Mouse (Mus musculus) midbrain, embryonic 15.5 days (tissue): ENCODE results near the gene Lonp1. TPM values are rescaled to one million over a fixed set of nuclear protein-coding genes. Genes with fewer than 3 reads are reported as not detected.

Source experiments
- ATAC-seq: fragments of 200-750 bp; cut with Nextera tagmentation; replicated peaks from 2 replicates; pipeline ENCODE4 v1.8.0; 2017; ENCODE audit warnings: moderate TSS enrichment
- H3K27ac ChIP-seq: fragments of 300-500 bp; sonication (generic); 2 replicates; pipeline ENCODE4 v1.5.1; 2015; ENCODE audit warnings: mild to moderate bottlenecking, inconsistent platforms
- H3K27me3 ChIP-seq: fragments of 300-500 bp; sonication (generic); replicated peaks from 2 replicates; pipeline ENCODE4 v1.6.1; 2015; ENCODE audit warnings: inconsistent platforms
- H3K36me3 ChIP-seq: fragments of 300-500 bp; sonication (generic); replicated peaks from 2 replicates; pipeline ENCODE4 v1.6.1; 2015; ENCODE audit warnings: inconsistent platforms
- H3K4me1 ChIP-seq: fragments of 300-500 bp; sonication (generic); 2 replicates; pipeline ENCODE4 v1.6.1; 2015; ENCODE audit warnings: inconsistent platforms
- H3K4me2 ChIP-seq: fragments of 300-500 bp; sonication (generic); 2 replicates; pipeline ENCODE4 v1.6.1; 2015; ENCODE audit warnings: inconsistent platforms, mild to moderate bottlenecking, moderate library complexity
- H3K4me3 ChIP-seq: fragments of 300-500 bp; sonication (generic); 2 replicates; pipeline ENCODE4 v1.5.1; 2015; ENCODE audit warnings: mild to moderate bottlenecking, inconsistent platforms
- H3K9ac ChIP-seq: fragments of 300-500 bp; sonication (generic); 2 replicates; pipeline ENCODE4 v1.6.1; 2015; ENCODE audit warnings: mild to moderate bottlenecking, inconsistent platforms
- H3K9me3 ChIP-seq: fragments of 300-500 bp; sonication (generic); 2 replicates; pipeline ENCODE4 v1.6.1; 2016; ENCODE audit warnings: inconsistent platforms
- WGBS: fragments of 180-500 bp; shearing (Covaris S2); methylation state at CpG from one replicate; pipeline ENCODE4 v1.1.7; 2015; ENCODE audit warnings: mixed read lengths; 5-methylcytosine and 5-hydroxymethylcytosine counted together
- polyA plus RNA-seq: library from polyadenylated mRNA; unstranded; fragments of >200 nt; fragmentation: Nextera tagmentation; extraction: Ambion mirVana; gene quantifications from 2 replicates; pipeline ENCODE4 v1.2.1, GENCODE M21; 2015

Lonp1 gene
- polyA plus RNA-seq, 1 experiment from 2014 or later: 48.9 TPM

DNA sequence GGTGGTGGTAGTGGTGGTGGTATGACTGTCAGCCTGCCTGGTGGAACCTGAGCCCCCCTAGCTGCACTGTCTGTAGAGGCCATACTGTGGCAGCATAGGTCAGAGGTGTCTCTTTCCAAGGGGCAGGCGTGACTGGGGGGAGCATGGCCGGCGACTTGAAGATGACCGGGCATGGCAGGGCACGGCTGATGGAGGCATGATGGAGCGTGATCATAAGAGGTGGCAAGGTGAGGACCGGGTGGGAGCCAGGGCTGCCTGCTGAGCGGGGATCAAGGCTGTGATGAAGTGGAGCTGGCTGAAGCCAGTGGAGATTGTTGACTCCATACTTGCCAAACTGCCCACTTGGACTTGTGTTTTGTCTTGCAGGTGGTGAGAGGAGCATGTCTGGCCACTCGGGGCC is 21.3 kb downstream of the Lonp1 start:
- Histone ChIP-seq H3K4me1 (peaks cover 19% of the 10 kb centered on the region), H3K9ac (no peak overlapping the region), H3K27ac (no peak overlapping the region), H3K9me3 (no peaks in the 10 kb centered on the region), H3K36me3 (peaks cover 71% of the 10 kb centered on the region), H3K4me3 (no peak overlapping the region), H3K27me3 (no peaks in the 10 kb centered on the region), H3K4me2 (no peak overlapping the region)
- WGBS: 92% methylated on average over 9 of the region's 9 CpGs
- no peak for ATAC-seq

DNA sequence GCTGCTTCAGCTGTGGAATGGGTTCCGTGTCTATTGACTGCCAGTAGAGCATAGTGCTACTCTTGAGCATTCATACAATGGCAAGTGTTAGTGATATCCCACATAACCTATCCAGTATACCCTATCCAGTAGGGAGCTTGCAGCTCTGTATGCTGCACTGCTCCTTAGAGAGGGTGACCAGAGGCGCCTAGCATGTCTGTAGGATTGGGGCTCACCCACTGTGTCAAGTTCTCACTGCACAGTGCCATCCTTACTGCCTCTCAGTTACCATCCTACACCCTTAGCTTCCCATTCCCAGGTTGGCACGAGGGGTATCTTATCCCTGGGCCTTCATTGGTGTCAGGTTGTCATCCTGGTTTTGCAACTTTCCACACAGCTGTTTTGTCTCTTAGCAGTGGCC is 22.3 kb downstream of the Lonp1 start:
- Histone ChIP-seq H3K9me3 (no peaks in the 10 kb centered on the region), H3K27me3 (no peaks in the 10 kb centered on the region), H3K9ac (no peak overlapping the region), H3K27ac (no peak overlapping the region), H3K4me2 (no peak overlapping the region), H3K4me1 (peaks cover 15% of the 10 kb centered on the region), H3K4me3 (no peak overlapping the region), H3K36me3 (peaks cover 81% of the 10 kb centered on the region)
- 94% methylated on average over 3 of the region's 3 CpGs for WGBS
- ATAC-seq: no peak

- no peak for ATAC-seq
- Histone ChIP-seq H3K27me3 (no peaks in the 10 kb centered on the region), H3K4me3 (no peak overlapping the region), H3K36me3 (peaks cover 85% of the 10 kb centered on the region), H3K4me1 (peaks cover 13% of the 10 kb centered on the region), H3K9ac (no peak overlapping the region), H3K9me3 (no peaks in the 10 kb centered on the region), H3K27ac (no peak overlapping the region), H3K4me2 (no peak overlapping the region)
- 92% methylated on average over 9 of the region's 9 CpGs for WGBS
These were observed 22.7 kb downstream of the Lonp1 start for GRCm38 (mm10) chr17:56604070-56604380.

DNA sequence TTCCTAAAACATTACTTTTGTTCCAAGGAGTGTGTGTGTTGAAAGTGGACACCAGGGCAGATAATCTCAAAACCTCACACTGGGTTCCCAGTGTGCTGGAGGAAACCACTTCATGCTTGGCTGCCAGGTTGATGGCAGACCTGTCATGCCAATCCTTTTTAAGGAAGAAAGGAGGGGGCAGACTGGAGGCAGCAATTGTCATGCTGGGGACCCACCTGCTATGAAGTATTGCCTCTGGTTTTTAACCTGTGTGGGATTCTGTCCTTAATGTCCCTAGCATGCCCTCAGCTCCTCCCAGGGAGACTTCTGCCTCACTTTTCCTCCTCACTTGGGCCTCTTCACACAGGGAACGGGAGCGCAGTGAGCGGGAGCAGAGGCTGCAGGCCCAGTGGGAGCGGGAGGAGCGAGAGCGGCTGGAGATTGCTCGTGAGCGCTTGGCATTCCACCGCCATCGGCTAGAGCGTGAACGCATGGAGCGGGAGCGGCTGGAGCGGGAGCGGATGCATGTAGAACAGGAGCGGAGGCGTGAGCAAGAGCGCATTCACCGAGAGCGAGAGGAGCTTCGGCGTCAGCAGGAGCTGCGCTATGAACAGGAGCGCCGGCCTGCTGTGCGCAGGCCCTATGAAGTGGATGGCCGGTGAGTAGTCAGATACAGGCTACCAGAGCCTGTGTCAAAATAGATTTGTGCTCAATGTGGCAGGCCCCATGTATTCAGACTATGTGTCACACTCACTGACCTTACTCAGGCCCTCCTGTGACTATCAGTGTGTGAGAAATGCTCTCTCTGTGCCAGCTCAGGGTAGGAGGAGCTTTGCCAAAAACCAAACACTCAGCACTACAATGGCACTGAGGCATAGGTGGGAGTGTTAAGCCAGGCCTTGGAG is 23.3 kb downstream of the Lonp1 start:
- 96% methylated on average over 28 of the region's 28 CpGs for WGBS
- peaks cover 85% of the 10 kb centered on the region for H3K36me3 ChIP-seq
- H3K4me1 ChIP-seq: peaks cover 7% of the 10 kb centered on the region
- ATAC-seq: no peak
- H3K4me2 ChIP-seq: no peak overlapping the region
- no peak overlapping the region for H3K27ac ChIP-seq
- no peak overlapping the region for H3K4me3 ChIP-seq
- H3K9me3 ChIP-seq: no peaks in the 10 kb centered on the region
- no peak overlapping the region for H3K9ac ChIP-seq
- H3K27me3 ChIP-seq: no peaks in the 10 kb centered on the region

- no peaks in the 10 kb centered on the region for H3K9me3 ChIP-seq
- H3K9ac ChIP-seq: no peak overlapping the region
- no peak overlapping the region for H3K4me2 ChIP-seq
- 86% methylated on average over 8 of the region's 8 CpGs for WGBS
- H3K36me3 ChIP-seq: peaks cover 64% of the 10 kb centered on the region
- no peak for ATAC-seq
- peaks cover 12% of the 10 kb centered on the region for H3K4me1 ChIP-seq
- no peak overlapping the region for H3K4me3 ChIP-seq
- no peak overlapping the region for H3K27ac ChIP-seq
- H3K27me3 ChIP-seq: no peaks in the 10 kb centered on the region
These were observed 33.0 kb downstream of the Lonp1 start for GRCm38 (mm10) chr17:56593527-56594271.

- no peak for ATAC-seq
- Histone ChIP-seq H3K4me2 (no peak overlapping the region), H3K4me1 (peaks cover 24% of the 10 kb centered on the region), H3K27me3 (no peaks in the 10 kb centered on the region), H3K4me3 (no peak overlapping the region), H3K9ac (no peak overlapping the region), H3K36me3 (peaks cover 67% of the 10 kb centered on the region), H3K27ac (no peak overlapping the region), H3K9me3 (no peaks in the 10 kb centered on the region)
These were observed 34.1 kb downstream of the Lonp1 start for GRCm38 (mm10) chr17:56592553-56592952.

DNA sequence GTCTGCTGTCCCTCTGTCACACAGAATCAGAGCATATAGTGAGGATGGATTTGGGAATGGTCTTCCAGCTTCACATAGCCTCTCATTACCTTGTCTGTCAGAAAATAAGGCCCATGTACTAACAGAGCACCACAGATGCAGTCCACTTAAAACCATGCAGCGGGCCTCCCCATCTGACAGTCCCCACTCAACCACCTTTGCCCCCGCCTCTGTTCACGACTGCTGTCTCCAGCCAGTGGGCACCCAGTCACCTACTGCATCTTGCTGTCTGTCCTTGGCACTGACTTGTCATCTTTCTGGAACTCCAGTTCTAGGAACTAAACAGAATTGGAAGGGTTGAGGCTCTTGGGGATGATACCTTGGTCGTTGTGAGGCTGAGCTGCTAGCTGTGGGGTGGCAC is 37.8 kb downstream of the Lonp1 start:
- Histone ChIP-seq H3K4me3 (no peak overlapping the region), H3K36me3 (peaks cover 32% of the 10 kb centered on the region), H3K4me2 (no peak overlapping the region), H3K4me1 (peaks cover 42% of the 10 kb centered on the region), H3K27me3 (no peaks in the 10 kb centered on the region), H3K9me3 (no peaks in the 10 kb centered on the region), H3K9ac (no peak overlapping the region), H3K27ac (no peak overlapping the region)
- 93% methylated on average over 4 of the region's 4 CpGs for WGBS
- ATAC-seq: no peak

DNA sequence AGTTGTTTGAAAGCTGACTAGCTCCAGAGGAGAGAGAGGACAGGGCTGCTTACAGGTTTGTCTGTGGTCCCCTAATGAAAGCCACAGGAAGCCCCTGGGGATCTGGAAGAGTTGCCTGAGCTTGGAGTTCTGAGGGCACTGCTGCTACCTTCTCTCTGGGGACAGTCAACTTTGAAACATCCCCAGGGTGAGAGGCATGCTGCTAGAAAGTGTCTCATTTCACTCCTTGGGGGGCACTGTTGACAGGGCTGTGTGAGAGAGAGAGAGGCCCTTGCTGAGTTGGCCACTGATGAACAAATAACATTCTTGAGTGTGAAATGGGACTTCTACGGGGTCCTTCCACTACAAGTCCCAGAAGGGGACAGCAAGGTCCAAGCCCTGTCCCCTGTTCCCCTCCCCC is 38.9 kb downstream of the Lonp1 start:
- WGBS: 91% methylated on average over 1 of the region's 1 CpGs
- H3K9me3 ChIP-seq: no peaks in the 10 kb centered on the region
- H3K36me3 ChIP-seq: peaks cover 25% of the 10 kb centered on the region
- no peak overlapping the region for H3K9ac ChIP-seq
- ATAC-seq: no peak
- H3K4me3 ChIP-seq: no peak overlapping the region
- no peak overlapping the region for H3K4me2 ChIP-seq
- H3K27ac ChIP-seq: no peak overlapping the region
- H3K27me3 ChIP-seq: no peaks in the 10 kb centered on the region
- peaks cover 52% of the 10 kb centered on the region for H3K4me1 ChIP-seq

- under 1% methylated on average over 60 of the region's 61 CpGs for WGBS
- peak overlapping the region; percentile 60 for H3K4me2 ChIP-seq
- peak overlapping the region; percentile 95 for H3K27ac ChIP-seq
- peak; percentile 28 for ATAC-seq
- peaks cover 65% of the 10 kb centered on the region for H3K4me1 ChIP-seq
- peak overlapping the region; percentile 64 for H3K9ac ChIP-seq
- no peaks in the 10 kb centered on the region for H3K27me3 ChIP-seq
- peak overlapping the region; percentile 87 for H3K4me3 ChIP-seq
- H3K9me3 ChIP-seq: no peaks in the 10 kb centered on the region
- H3K36me3 ChIP-seq: peaks cover 32% of the 10 kb centered on the region
These were observed 41.4 kb downstream of the Lonp1 start for GRCm38 (mm10) chr17:56585171-56585821.

DNA sequence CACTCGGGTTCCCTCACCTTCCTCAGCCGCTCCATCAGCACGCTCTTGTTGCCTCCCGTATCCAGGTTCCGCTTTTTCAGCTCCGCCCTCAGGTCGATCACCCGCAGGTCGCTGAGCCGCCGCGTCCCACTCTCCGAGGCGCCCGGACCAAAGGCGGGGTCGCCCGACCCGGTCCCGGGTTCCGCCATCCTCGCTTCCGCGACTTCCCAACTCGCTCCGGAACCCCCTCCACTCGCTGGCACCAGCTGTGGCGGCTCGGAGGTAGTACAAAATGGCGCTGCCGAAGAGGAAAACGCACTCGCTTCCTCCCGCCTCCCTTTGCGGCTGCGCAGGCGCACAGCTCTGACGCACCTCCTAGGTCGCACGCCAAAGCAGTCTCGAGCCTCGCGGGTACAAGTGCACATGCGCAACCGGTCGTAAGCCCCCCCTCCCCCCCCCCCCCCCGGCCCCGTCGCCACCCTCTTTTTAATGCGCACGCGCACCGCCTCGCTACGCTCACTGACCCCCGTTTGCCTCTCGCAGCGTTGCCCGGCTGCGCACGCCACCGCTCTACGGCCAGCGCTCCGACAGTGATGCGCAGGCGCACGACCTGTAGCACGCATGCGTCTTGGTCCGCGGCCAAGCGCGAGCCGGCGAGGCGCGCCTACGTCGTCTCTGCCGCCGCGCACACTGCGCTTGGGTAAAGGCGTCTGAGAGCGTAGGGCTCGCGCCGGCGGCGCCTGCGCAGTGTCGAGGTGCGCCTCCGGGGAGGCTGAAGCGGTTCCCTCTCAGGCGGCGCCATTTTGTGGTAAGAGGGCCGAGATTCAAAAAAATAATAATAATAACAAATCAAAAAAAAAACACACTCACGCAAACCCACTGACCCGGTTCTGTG is 42.2 kb downstream of the Lonp1 start, which contains the start of the genes Safb2 and Safb:
Gene Safb2 (minus strand): TSS at position 329 of the 874 bp plus-strand sequence.
Gene Safb (plus strand): TSS at position 569 of the 874 bp plus-strand sequence.
- peak; percentile 95 for ATAC-seq
- H3K9ac ChIP-seq: peak within 1 kb of the TSS; percentile 89
- peak within 1 kb of the TSS; percentile 91 for H3K4me2 ChIP-seq
- no peaks in the 10 kb centered on the region for H3K9me3 ChIP-seq
- peaks cover 64% of the 10 kb centered on the region for H3K4me1 ChIP-seq
- H3K4me3 ChIP-seq: peak within 1 kb of the TSS; percentile 87
- under 1% methylated on average over 97 of the region's 101 CpGs for WGBS
- peaks cover 36% of the 10 kb centered on the region for H3K36me3 ChIP-seq
- H3K27me3 ChIP-seq: no peaks in the 10 kb centered on the region
- peak within 1 kb of the TSS; percentile 98 for H3K27ac ChIP-seq

- H3K27me3 ChIP-seq: no peaks in the 10 kb centered on the region
- ATAC-seq: peak; percentile 5
- peak overlapping the region; percentile 89 for H3K9ac ChIP-seq
- peak overlapping the region; percentile 91 for H3K4me2 ChIP-seq
- peak overlapping the region; percentile 87 for H3K4me3 ChIP-seq
- WGBS: 3% methylated on average over 33 of the region's 33 CpGs
- peaks cover 63% of the 10 kb centered on the region for H3K4me1 ChIP-seq
- peaks cover 39% of the 10 kb centered on the region for H3K36me3 ChIP-seq
- no peaks in the 10 kb centered on the region for H3K9me3 ChIP-seq
- peak overlapping the region; percentile 98 for H3K27ac ChIP-seq
These were observed 43.0 kb downstream of the Lonp1 start for GRCm38 (mm10) chr17:56583611-56584256.
